Mouse (Mus musculus) forebrain, embryonic 16.5 days (tissue): Measurements from ENCODE around the gene Cd72. TPM values are rescaled to one million over a fixed set of nuclear protein-coding genes. Genes with fewer than 3 reads are reported as not detected.

Experiments used
- ATAC-seq: fragments of 200-750 bp; cut with Nextera tagmentation; 2 replicates; pipeline ENCODE4 v1.8.0; 2017; ENCODE audit warnings: mild to moderate bottlenecking, moderate library complexity
- H3K27ac ChIP-seq: fragments of 300-500 bp; sonication (generic); 2 replicates; pipeline ENCODE4 v1.5.1; 2014; ENCODE audit warnings: low read length, control low read depth
- H3K27me3 ChIP-seq: fragments of 300-500 bp; sonication (generic); replicated peaks from 2 replicates; pipeline ENCODE4 v1.6.1; 2014; ENCODE audit warnings: low read length; ENCODE audit not compliant: control insufficient read depth, insufficient read depth
- H3K36me3 ChIP-seq: fragments of 300-500 bp; sonication (generic); 2 replicates; pipeline ENCODE4 v1.6.1; 2014; ENCODE audit not compliant: control insufficient read depth, insufficient read depth
- H3K4me1 ChIP-seq: fragments of 300-500 bp; sonication (generic); replicated peaks from 2 replicates; pipeline ENCODE4 v1.6.1; 2014; ENCODE audit warnings: low read length; ENCODE audit not compliant: control insufficient read depth, insufficient read depth
- H3K4me2 ChIP-seq: fragments of 300-500 bp; sonication (generic); 2 replicates; pipeline ENCODE4 v1.6.1; 2014; ENCODE audit warnings: mild to moderate bottlenecking, low read length, control low read depth
- H3K4me3 ChIP-seq: fragments of 300-500 bp; sonication (generic); replicated peaks from 2 replicates; pipeline ENCODE4 v1.5.1; 2014; ENCODE audit warnings: mild to moderate bottlenecking, low read length, control low read depth
- H3K9ac ChIP-seq: fragments of 300-500 bp; sonication (generic); replicated peaks from 2 replicates; pipeline ENCODE4 v1.6.1; 2014; ENCODE audit warnings: low read depth, low read length, control low read depth
- H3K9me3 ChIP-seq: fragments of 300-500 bp; sonication (generic); 2 replicates; pipeline ENCODE4 v1.6.1; 2016; ENCODE audit warnings: low read length; ENCODE audit not compliant: control insufficient read depth
- WGBS: fragments of 180-500 bp; shearing (Covaris S2); extraction: QIAGEN DNeasy Blood & Tissue Kit; methylation state at CpG from one replicate; pipeline ENCODE4 v1.1.7; 2014; 5-methylcytosine and 5-hydroxymethylcytosine counted together
- polyA plus RNA-seq: library from polyadenylated mRNA; unstranded; fragments of >200 nt; fragmentation: Nextera tagmentation; extraction: Ambion mirVana; gene quantifications from 2 replicates; pipeline ENCODE4 v1.2.1, GENCODE M21; 2015

Cd72 gene
- polyA plus RNA-seq, 1 experiment from 2014 or later = 6.5 TPM

- no peaks in the 10 kb centered on the region for H3K9me3 ChIP-seq
- H3K27ac ChIP-seq = no peak overlapping the region
- ATAC-seq = no peak
- H3K36me3 ChIP-seq = peaks cover 21% of the 10 kb centered on the region
- H3K4me1 ChIP-seq = no peaks in the 10 kb centered on the region
- WGBS = 87% methylated on average over 16 of the region's 16 CpGs
- H3K4me2 ChIP-seq = no peak overlapping the region
- H3K9ac ChIP-seq = no peak overlapping the region
- no peak overlapping the region for H3K4me3 ChIP-seq
- no peaks in the 10 kb centered on the region for H3K27me3 ChIP-seq
These were observed 37.0 kb downstream of the Cd72 start for GRCm38 (mm10) chr4:43417269-43418062.

GRCm38 (mm10) chr4:43416071-43416490 lies 38.3 kb downstream of the Cd72 start:
- H3K36me3 ChIP-seq = peaks cover 13% of the 10 kb centered on the region; the same call in 1 of the 2 replicates
- no peak for ATAC-seq
- H3K4me3 ChIP-seq = no peak overlapping the region
- WGBS = 95% methylated on average over 22 of the region's 22 CpGs
- no peaks in the 10 kb centered on the region for H3K27me3 ChIP-seq
- no peak overlapping the region for H3K4me2 ChIP-seq
- H3K4me1 ChIP-seq = peaks cover 2% of the 10 kb centered on the region; the same call in 1 of the 2 replicates
- H3K9ac ChIP-seq = no peak overlapping the region
- no peak overlapping the region for H3K27ac ChIP-seq
- no peaks in the 10 kb centered on the region for H3K9me3 ChIP-seq

DNA sequence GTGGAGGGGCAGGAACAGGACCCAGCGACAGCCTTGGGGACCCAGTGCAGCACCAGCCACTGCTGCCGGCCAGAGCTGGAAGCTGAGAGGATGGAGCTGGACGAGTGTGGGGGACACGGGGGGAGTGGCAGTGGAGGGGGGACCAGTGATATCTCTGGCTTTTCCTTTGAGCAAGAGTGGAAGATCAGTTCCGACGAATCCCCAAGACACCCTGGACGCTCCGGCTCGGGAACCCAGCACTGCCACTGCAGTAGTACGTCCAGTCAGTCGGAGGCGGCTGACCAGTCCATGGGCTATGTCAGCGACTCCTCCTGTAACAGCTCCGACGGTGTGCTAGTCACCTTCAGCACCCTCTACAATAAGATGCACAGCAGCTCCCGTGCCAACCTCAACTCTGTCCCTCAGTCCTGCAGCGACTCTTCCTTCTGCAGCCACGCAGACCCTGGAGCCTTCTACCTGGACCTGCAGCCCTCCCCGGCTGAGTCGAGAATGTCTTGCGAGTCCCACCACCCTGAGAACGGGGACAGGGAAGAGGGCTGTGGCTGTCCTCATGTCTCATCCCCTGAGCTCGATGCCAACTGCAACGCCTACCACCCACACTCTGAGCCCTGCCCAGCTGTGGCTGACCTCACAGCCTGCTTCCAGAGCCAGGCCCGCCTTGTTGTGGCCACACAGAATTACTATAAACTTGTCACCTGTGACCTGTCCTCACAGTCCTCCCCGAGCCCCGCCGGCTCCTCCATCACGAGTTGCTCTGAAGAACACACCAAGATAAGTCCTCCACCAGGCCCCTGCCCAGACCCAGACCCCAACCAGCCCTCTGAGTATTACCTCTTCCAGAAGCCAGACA lies 39.0 kb downstream of the Cd72 start:
- 90% methylated on average over 28 of the region's 29 CpGs for WGBS
- Histone ChIP-seq H3K36me3 (peaks cover 13% of the 10 kb centered on the region; the same call in 1 of the 2 replicates), H3K27ac (no peak overlapping the region), H3K9me3 (no peaks in the 10 kb centered on the region), H3K9ac (no peak overlapping the region), H3K4me1 (peaks cover 5% of the 10 kb centered on the region; the same call in 1 of the 2 replicates), H3K4me3 (no peak overlapping the region), H3K4me2 (no peak overlapping the region), H3K27me3 (no peaks in the 10 kb centered on the region)
- no peak for ATAC-seq

DNA sequence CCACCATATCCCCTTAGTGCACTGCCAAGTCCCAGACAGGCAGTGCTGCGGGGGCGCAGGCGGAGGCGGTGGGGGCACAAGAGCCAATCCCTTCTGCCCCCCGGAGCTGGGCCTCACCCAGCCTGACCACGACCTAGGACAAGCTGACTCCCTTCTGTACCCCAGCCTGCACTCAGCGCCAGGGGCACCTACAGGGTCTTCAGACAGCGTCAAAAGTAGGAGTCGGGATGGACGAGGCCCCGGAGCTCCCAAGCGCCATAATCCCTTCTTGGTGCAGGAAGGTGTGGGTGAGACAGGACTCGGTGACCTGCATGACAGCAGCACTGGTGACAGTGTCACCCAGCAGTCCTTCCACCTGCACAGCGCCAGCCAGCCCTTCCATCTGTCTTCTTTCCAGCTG lies 39.7 kb downstream of the Cd72 start:
- H3K36me3 ChIP-seq = peaks cover 13% of the 10 kb centered on the region; the same call in 1 of the 2 replicates
- 88% methylated on average over 14 of the region's 14 CpGs for WGBS

GRCm38 (mm10) chr4:43407071-43407920 lies 47.1 kb downstream of the Cd72 start:
- H3K9me3 ChIP-seq = no peaks in the 10 kb centered on the region
- H3K36me3 ChIP-seq = no peaks in the 10 kb centered on the region
- H3K4me3 ChIP-seq = peak overlapping the region; percentile 68
- peak overlapping the region; percentile 96 for H3K27ac ChIP-seq
- H3K4me2 ChIP-seq = peak overlapping the region; percentile 88
- H3K27me3 ChIP-seq = no peaks in the 10 kb centered on the region
- peak; percentile 47 for ATAC-seq
- H3K4me1 ChIP-seq = peaks cover 34% of the 10 kb centered on the region
- WGBS = 70% methylated on average over 12 of the region's 12 CpGs
- peak overlapping the region; percentile 93 for H3K9ac ChIP-seq

More for the DNA sequence above, 39.7 kb downstream of the Cd72 start:
- H3K4me1 ChIP-seq = peaks cover 8% of the 10 kb centered on the region; the same call in 1 of the 2 replicates
- no peaks in the 10 kb centered on the region for H3K27me3 ChIP-seq
- no peaks in the 10 kb centered on the region for H3K9me3 ChIP-seq
- H3K4me3 ChIP-seq = no peak overlapping the region
- H3K27ac ChIP-seq = no peak overlapping the region
- no peak for ATAC-seq
- H3K9ac ChIP-seq = no peak overlapping the region
- no peak overlapping the region for H3K4me2 ChIP-seq

DNA sequence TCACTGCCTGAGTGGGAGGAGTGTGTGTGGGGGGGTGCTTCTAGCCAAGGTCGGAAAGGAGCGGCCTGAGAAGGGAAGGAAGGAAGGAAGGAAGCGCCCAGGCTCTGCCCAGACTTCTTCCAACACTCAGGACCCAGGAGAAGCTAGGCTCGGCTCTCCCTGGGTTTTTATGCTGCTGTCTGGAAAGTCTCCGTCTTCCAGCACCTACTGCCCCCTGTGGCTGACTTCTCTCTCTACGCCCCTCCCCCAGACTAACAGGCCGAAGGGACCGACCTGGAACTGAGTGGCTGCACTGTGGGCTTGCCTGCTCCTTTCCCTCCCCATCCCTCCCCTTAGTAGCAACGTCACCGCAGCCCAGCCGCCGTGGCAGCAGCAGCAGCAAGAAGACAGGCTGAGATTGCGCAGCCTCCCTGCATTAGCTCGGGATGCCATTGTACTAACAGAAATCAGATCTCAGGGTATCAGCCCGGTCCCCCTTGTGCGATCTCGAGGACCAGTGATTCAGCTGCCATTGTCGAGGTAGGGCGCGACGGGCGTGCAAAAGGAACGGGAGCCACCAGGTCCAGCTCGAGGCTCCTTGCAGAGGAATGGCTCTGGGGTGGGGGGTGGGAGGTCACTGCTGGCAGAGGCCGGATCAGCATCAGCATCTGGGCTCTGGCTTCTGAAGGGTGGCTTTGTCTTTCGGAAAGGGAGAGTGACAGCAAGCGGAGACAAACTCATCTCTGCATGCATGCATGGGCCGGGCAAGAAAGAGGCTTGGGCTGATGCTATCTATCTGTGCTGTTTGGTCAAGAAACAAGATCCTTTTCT lies 48.1 kb downstream of the Cd72 start:
- H3K9me3 ChIP-seq = no peaks in the 10 kb centered on the region
- H3K27ac ChIP-seq = peak overlapping the region; percentile 96
- H3K9ac ChIP-seq = peak overlapping the region; percentile 93
- peaks cover 33% of the 10 kb centered on the region for H3K4me1 ChIP-seq
- H3K36me3 ChIP-seq = no peaks in the 10 kb centered on the region
- no peaks in the 10 kb centered on the region for H3K27me3 ChIP-seq
- ATAC-seq = peak; percentile 95
- H3K4me3 ChIP-seq = peak overlapping the region; percentile 68
- peak overlapping the region; percentile 88 for H3K4me2 ChIP-seq
- 1% methylated on average over 28 of the region's 28 CpGs for WGBS

DNA sequence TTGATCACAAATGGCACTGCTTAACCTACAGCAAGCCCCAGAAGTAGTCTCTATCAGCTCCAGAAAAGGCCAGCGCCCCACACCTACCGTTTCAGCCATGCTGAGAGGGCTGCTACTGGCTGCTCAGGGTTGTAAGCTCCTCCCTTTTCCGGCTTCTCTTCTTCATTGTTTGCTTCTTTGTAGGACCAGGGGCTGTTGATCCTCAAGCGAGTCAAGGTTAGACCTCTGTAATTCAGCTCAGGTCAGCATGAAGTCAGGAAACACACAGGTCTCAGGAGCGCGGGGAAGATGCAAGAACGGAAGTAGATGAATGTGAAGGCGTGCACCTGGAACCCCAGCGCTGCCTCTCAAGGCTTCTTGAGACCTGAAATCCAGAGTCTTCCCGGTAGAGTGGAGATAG lies 49.7 kb downstream of the Cd72 start:
- H3K27me3 ChIP-seq = no peaks in the 10 kb centered on the region
- no peak for ATAC-seq
- H3K27ac ChIP-seq = no peak overlapping the region
- H3K4me2 ChIP-seq = no peak overlapping the region
- WGBS = 94% methylated on average over 10 of the region's 10 CpGs
- H3K9me3 ChIP-seq = no peaks in the 10 kb centered on the region
- no peak overlapping the region for H3K9ac ChIP-seq
- no peaks in the 10 kb centered on the region for H3K36me3 ChIP-seq
- H3K4me3 ChIP-seq = no peak overlapping the region
- H3K4me1 ChIP-seq = peaks cover 30% of the 10 kb centered on the region

GRCm38 (mm10) chr4:43402212-43402611 lies 52.2 kb downstream of the Cd72 start:
- Histone ChIP-seq H3K27me3 (no peaks in the 10 kb centered on the region), H3K9me3 (no peaks in the 10 kb centered on the region), H3K4me2 (no peak overlapping the region), H3K9ac (no peak overlapping the region), H3K36me3 (no peaks in the 10 kb centered on the region), H3K27ac (no peak overlapping the region), H3K4me1 (peaks cover 18% of the 10 kb centered on the region), H3K4me3 (no peak overlapping the region)
- WGBS = 87% methylated on average over 9 of the region's 9 CpGs
- no peak for ATAC-seq
